Mouse (Mus musculus) kidney, postnatal 0 days (tissue): ENCODE data around the gene Tada2a. TPM values are rescaled to one million over a fixed set of nuclear protein-coding genes. Genes with fewer than 3 reads are reported as not detected.

ENCODE experiments used
- ATAC-seq: fragments of 200-750 bp; cut with Nextera tagmentation; replicated peaks from 2 replicates; pipeline ENCODE4 v1.8.0; 2017; ENCODE audit warnings: low read depth, moderate number of reproducible peaks, moderate TSS enrichment, moderate library complexity; ENCODE audit not compliant: low FRiP score
- DNase-seq: peaks from one replicate; pipeline ENCODE4 v3.0.0-alpha.2; 2016; ENCODE audit warnings: low spot score
- H3K27ac ChIP-seq: fragments of 300-500 bp; sonication (generic); 2 replicates; pipeline ENCODE4 v1.5.1; 2014; ENCODE audit warnings: mild to moderate bottlenecking
- H3K27me3 ChIP-seq: fragments of 300-500 bp; sonication (generic); 2 replicates; pipeline ENCODE4 v1.6.1; 2014; ENCODE audit warnings: low read length, mixed read lengths; ENCODE audit not compliant: insufficient read depth
- H3K36me3 ChIP-seq: fragments of 300-500 bp; sonication (generic); 2 replicates; pipeline ENCODE4 v1.6.1; 2014; ENCODE audit warnings: low read length, mixed read lengths; ENCODE audit not compliant: insufficient read depth
- H3K4me1 ChIP-seq: fragments of 300-500 bp; sonication (generic); replicated peaks from 2 replicates; pipeline ENCODE4 v1.6.1; 2014; ENCODE audit warnings: antibody characterized with exemption, low read length, mixed read lengths; ENCODE audit not compliant: insufficient read depth
- H3K4me2 ChIP-seq: fragments of 300-500 bp; sonication (generic); 2 replicates; pipeline ENCODE4 v1.6.1; 2014; ENCODE audit warnings: mild to moderate bottlenecking, low read length, moderate library complexity, mixed read lengths
- H3K4me3 ChIP-seq: fragments of 300-500 bp; sonication (generic); replicated peaks from 2 replicates; pipeline ENCODE4 v1.5.1; 2014; ENCODE audit warnings: low read depth, low read length
- H3K9ac ChIP-seq: fragments of 300-500 bp; sonication (generic); 2 replicates; pipeline ENCODE4 v1.6.1; 2014; ENCODE audit warnings: low read depth, low read length
- H3K9me3 ChIP-seq: fragments of 300-500 bp; sonication (generic); replicated peaks from 2 replicates; pipeline ENCODE4 v1.6.1; 2016; ENCODE audit warnings: low read length, inconsistent platforms, mixed read lengths
- CTCF ChIP-seq: IDR thresholded peaks from 2 replicates; pipeline ENCODE4 v1.5.1; 2016; ENCODE audit warnings: antibody characterized with exemption, low read depth, mild to moderate bottlenecking, moderate library complexity
- WGBS: fragments of 180-500 bp; shearing (Covaris S2); extraction: QIAGEN DNeasy Blood & Tissue Kit; methylation state at CpG from one replicate; pipeline ENCODE4 v1.1.7; 2014; 5-methylcytosine and 5-hydroxymethylcytosine counted together
- polyA plus RNA-seq: library from polyadenylated mRNA; unstranded; fragments of >200 nt; fragmentation: Nextera tagmentation; extraction: Ambion mirVana; gene quantifications from 2 replicates; pipeline ENCODE4 v1.2.1, GENCODE M21; 2015

The Tada2a gene
- polyA plus RNA-seq, 1 experiment from 2014 or later: 23.3 TPM

- 73% methylated on average over 5 of the region's 5 CpGs for WGBS
- peaks cover 23% of the 10 kb centered on the region for H3K36me3 ChIP-seq
- H3K9me3 ChIP-seq: no peaks in the 10 kb centered on the region
- no peak for TF ChIP-seq CTCF
- ATAC-seq (no peak), DNase-seq (no peak)
- H3K27ac ChIP-seq: no peak overlapping the region
- no peak overlapping the region for H3K4me2 ChIP-seq
- H3K4me1 ChIP-seq: no peaks in the 10 kb centered on the region
- no peaks in the 10 kb centered on the region for H3K27me3 ChIP-seq
- H3K4me3 ChIP-seq: no peak overlapping the region
- no peak overlapping the region for H3K9ac ChIP-seq
Observed at GRCm38 (mm10) chr11:84097251-84097998, 32.0 kb downstream of the Tada2a start.

GRCm38 (mm10) chr11:84095084-84095483 lies 34.3 kb downstream of the Tada2a start:
- no peaks in the 10 kb centered on the region for H3K27me3 ChIP-seq
- no peak overlapping the region for H3K4me2 ChIP-seq
- no peaks in the 10 kb centered on the region for H3K4me1 ChIP-seq
- no peak overlapping the region for H3K4me3 ChIP-seq
- WGBS: 75% methylated on average over 4 of the region's 4 CpGs
- H3K36me3 ChIP-seq: peaks cover 17% of the 10 kb centered on the region
- no peaks in the 10 kb centered on the region for H3K9me3 ChIP-seq
- no peak overlapping the region for H3K9ac ChIP-seq
- no peak overlapping the region for H3K27ac ChIP-seq
- no peak for ATAC-seq
- DNase-seq: no peak
- TF ChIP-seq CTCF: no peak

GRCm38 (mm10) chr11:84090572-84090971 lies 38.8 kb downstream of the Tada2a start:
- DNase-seq: no peak

GRCm38 (mm10) chr11:84081901-84082300 lies 47.5 kb downstream of the Tada2a start:
- no peaks in the 10 kb centered on the region for H3K36me3 ChIP-seq
- H3K9me3 ChIP-seq: no peaks in the 10 kb centered on the region
- H3K27ac ChIP-seq: no peak overlapping the region
- TF ChIP-seq CTCF: no peak
- WGBS: 90% methylated on average over 5 of the region's 5 CpGs
- no peak overlapping the region for H3K9ac ChIP-seq
- no peaks in the 10 kb centered on the region for H3K4me1 ChIP-seq
- ATAC-seq (no peak), DNase-seq (no peak)
- H3K4me2 ChIP-seq: no peak overlapping the region
- no peaks in the 10 kb centered on the region for H3K27me3 ChIP-seq
- H3K4me3 ChIP-seq: no peak overlapping the region

More at GRCm38 (mm10) chr11:84090572-84090971, 38.8 kb downstream of the Tada2a start:
- no peak for TF ChIP-seq CTCF
- H3K27me3 ChIP-seq: no peaks in the 10 kb centered on the region
- 83% methylated on average over 8 of the region's 8 CpGs for WGBS
- H3K4me3 ChIP-seq: no peak overlapping the region
- no peak overlapping the region for H3K4me2 ChIP-seq
- H3K9ac ChIP-seq: no peak overlapping the region
- H3K36me3 ChIP-seq: peaks cover 13% of the 10 kb centered on the region
- no peaks in the 10 kb centered on the region for H3K9me3 ChIP-seq
- no peaks in the 10 kb centered on the region for H3K4me1 ChIP-seq
- no peak overlapping the region for H3K27ac ChIP-seq
- no peak for ATAC-seq

GRCm38 (mm10) chr11:84080327-84080726 lies 49.1 kb downstream of the Tada2a start:
- no peak for ATAC-seq
- no peak overlapping the region for H3K4me3 ChIP-seq
- no peak for DNase-seq
- WGBS: 89% methylated on average over 3 of the region's 3 CpGs
- no peaks in the 10 kb centered on the region for H3K4me1 ChIP-seq
- no peak for TF ChIP-seq CTCF
- no peak overlapping the region for H3K4me2 ChIP-seq
- no peak overlapping the region for H3K27ac ChIP-seq
- no peaks in the 10 kb centered on the region for H3K27me3 ChIP-seq
- no peak overlapping the region for H3K9ac ChIP-seq
- H3K9me3 ChIP-seq: no peaks in the 10 kb centered on the region
- H3K36me3 ChIP-seq: no peaks in the 10 kb centered on the region

GRCm38 (mm10) chr11:84079887-84080286 lies 49.5 kb downstream of the Tada2a start:
- DNase-seq (no peak), ATAC-seq (no peak)
- Histone ChIP-seq H3K4me2 (no peak overlapping the region), H3K9me3 (no peaks in the 10 kb centered on the region), H3K36me3 (no peaks in the 10 kb centered on the region), H3K27ac (0 out of 2 replicates have a peak overlapping the region, but pooled peaks have one; percentile 47), H3K4me1 (no peaks in the 10 kb centered on the region), H3K9ac (no peak overlapping the region), H3K4me3 (no peak overlapping the region), H3K27me3 (no peaks in the 10 kb centered on the region)
- TF ChIP-seq CTCF: no peak
- WGBS: 78% methylated on average over 4 of the region's 4 CpGs

GRCm38 (mm10) chr11:84079361-84079760 lies 50.0 kb downstream of the Tada2a start:
- no peak for TF ChIP-seq CTCF
- 80% methylated on average over 11 of the region's 11 CpGs for WGBS
- H3K4me1 ChIP-seq: no peaks in the 10 kb centered on the region
- H3K27me3 ChIP-seq: no peaks in the 10 kb centered on the region
- H3K9me3 ChIP-seq: no peaks in the 10 kb centered on the region
- no peaks in the 10 kb centered on the region for H3K36me3 ChIP-seq
- no peak overlapping the region for H3K4me3 ChIP-seq
- no peak overlapping the region for H3K9ac ChIP-seq
- H3K27ac ChIP-seq: peak overlapping the region; percentile 47
- ATAC-seq (peak; percentile 65; the same call in 1 of the 2 replicates), DNase-seq (no peak)
- no peak overlapping the region for H3K4me2 ChIP-seq
